Mouse (Mus musculus) liver, adult 2 months (tissue): ENCODE measurements around the gene Prr30. TPM values are rescaled to one million over a fixed set of nuclear protein-coding genes. Genes with fewer than 3 reads are reported as not detected.

Source experiments
- DNase-seq: peaks from one replicate; pipeline ENCODE4 v3.0.0-alpha.2; 2011; ENCODE audit warnings: low read depth, low spot score; ENCODE audit errors: extremely low read depth
- H3K27ac ChIP-seq: fragments of 200-500 bp; replicated peaks from 2 replicates; pipeline ENCODE4 v1.5.1; 2012; ENCODE audit warnings: low read depth, mild to moderate bottlenecking, control low read depth, inconsistent platforms, low read length; ENCODE audit not compliant: insufficient read depth
- H3K27me3 ChIP-seq: fragments of 200-500 bp; 2 replicates; pipeline ENCODE4 v1.6.1; 2012; ENCODE audit warnings: mild to moderate bottlenecking, moderate library complexity, low read length, inconsistent platforms; ENCODE audit not compliant: control insufficient read depth, insufficient read depth
- H3K36me3 ChIP-seq: fragments of 200-500 bp; 2 replicates; pipeline ENCODE4 v1.6.1; 2012; ENCODE audit warnings: low read length, inconsistent platforms; ENCODE audit not compliant: control insufficient read depth, insufficient read depth
- H3K4me1 ChIP-seq: fragments of 200-500 bp; 2 replicates; pipeline ENCODE4 v1.6.1; 2011; ENCODE audit warnings: low read length; ENCODE audit not compliant: control insufficient read depth, insufficient read depth
- H3K4me3 ChIP-seq: fragments of 200-500 bp; 2 replicates; pipeline ENCODE4 v1.5.1; 2011; ENCODE audit warnings: low read depth, mild to moderate bottlenecking, control low read depth, low read length, moderate library complexity; ENCODE audit not compliant: insufficient read depth
- H3K79me2 ChIP-seq: fragments of 200-500 bp; 2 replicates; pipeline ENCODE4 v1.6.1; 2012; ENCODE audit warnings: inconsistent platforms, mild to moderate bottlenecking, low read length, moderate library complexity; ENCODE audit not compliant: control insufficient read depth, insufficient read depth
- H3K9ac ChIP-seq: fragments of 200-500 bp; 2 replicates; pipeline ENCODE4 v1.6.1; 2012; ENCODE audit warnings: low read depth, mild to moderate bottlenecking, control low read depth, inconsistent platforms, low read length
- CTCF ChIP-seq: fragments of 200-500 bp; IDR thresholded peaks from 2 replicates; pipeline ENCODE4 v1.5.1; 2011; ENCODE audit warnings: low read depth, low read length, control low read depth
- POLR2A ChIP-seq: fragments of 200-500 bp; IDR thresholded peaks from 2 replicates; pipeline ENCODE4 v1.6.1; 2011; ENCODE audit warnings: low read length, control low read depth; ENCODE audit not compliant: insufficient read depth; ENCODE audit errors: extremely low read depth
- WGBS: fragments of 180-500 bp; shearing (Covaris S2); methylation state at CpG from one replicate; pipeline ENCODE4 v1.1.7; 2018; 5-methylcytosine and 5-hydroxymethylcytosine counted together
- polyA plus RNA-seq: library from polyadenylated mRNA; depleted of rRNA; stranded (reverse); fragments of >200 nt; gene quantifications from 2 replicates; pipeline ENCODE4 v1.2.3, GENCODE M21; 2012
- total RNA-seq: library from RNA; depleted of rRNA; stranded (reverse); fragments of >200 nt; gene quantifications from 2 replicates; pipeline ENCODE4 v1.2.3, GENCODE M21; 2014

Prr30 gene
- total and polyA plus RNA-seq, 2 experiments: not detected

DNA sequence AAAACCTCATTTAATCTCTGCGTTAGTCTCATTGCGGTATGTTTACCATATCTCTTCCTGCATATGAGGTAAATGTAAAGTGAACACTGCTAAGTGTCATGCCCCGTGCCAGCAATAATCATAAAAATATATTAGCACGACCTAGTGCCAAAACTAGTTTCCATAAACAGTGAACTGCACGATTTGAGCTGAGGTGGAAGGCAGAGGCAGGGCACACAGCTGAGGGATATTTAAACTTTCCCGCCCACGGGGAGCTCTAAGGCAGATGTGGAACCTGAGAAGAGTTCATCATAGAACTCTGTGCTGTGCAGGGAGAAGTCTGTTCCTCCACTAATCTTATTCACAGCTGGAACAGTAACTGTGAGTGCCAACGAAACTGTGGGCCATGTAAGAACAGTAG lies 22.2 kb upstream of the Prr30 start:
- H3K4me1 ChIP-seq: no peaks in the 10 kb centered on the region
- 81% methylated on average over 8 of the region's 8 CpGs for WGBS
- no peak for TF ChIP-seq CTCF
- TF ChIP-seq POLR2A: no peak
- no peaks in the 10 kb centered on the region for H3K79me2 ChIP-seq
- no peak overlapping the region for H3K4me3 ChIP-seq
- H3K27ac ChIP-seq: no peak overlapping the region
- H3K9ac ChIP-seq: no peak overlapping the region
- no peak for DNase-seq
- no peaks in the 10 kb centered on the region for H3K27me3 ChIP-seq
- no peaks in the 10 kb centered on the region for H3K36me3 ChIP-seq

DNA sequence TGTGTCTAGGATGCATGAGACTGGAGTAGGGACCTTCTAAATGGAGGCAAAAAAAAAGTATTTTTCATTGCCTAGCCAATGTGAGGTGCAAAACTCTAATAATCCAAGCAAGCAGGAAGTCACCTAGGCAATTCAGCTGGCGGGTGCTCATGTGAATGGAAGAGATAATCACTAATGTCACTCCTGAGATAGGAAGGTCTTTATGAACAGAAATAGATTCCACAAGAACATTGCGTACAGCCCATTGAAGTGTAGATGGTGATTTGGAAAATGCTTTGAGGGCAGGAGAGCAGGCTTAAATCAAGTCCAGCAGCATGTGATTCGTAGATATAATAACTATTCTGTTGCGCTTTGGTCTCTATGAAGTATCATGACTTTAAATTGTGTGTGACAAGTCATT lies 27.9 kb downstream of the Prr30 start:
- H3K27me3 ChIP-seq: no peaks in the 10 kb centered on the region
- no peak for DNase-seq
- no peaks in the 10 kb centered on the region for H3K79me2 ChIP-seq
- no peaks in the 10 kb centered on the region for H3K4me1 ChIP-seq
- WGBS: 88% methylated on average over 4 of the region's 4 CpGs
- H3K27ac ChIP-seq: no peak overlapping the region
- H3K4me3 ChIP-seq: no peak overlapping the region
- H3K9ac ChIP-seq: no peak overlapping the region
- TF ChIP-seq POLR2A (no peak), CTCF (no peak)
- H3K36me3 ChIP-seq: no peaks in the 10 kb centered on the region
